Mouse (Mus musculus) kidney, adult 2 months (tissue): ENCODE results near the gene Pik3c2b. TPM values are rescaled to one million over a fixed set of nuclear protein-coding genes. Genes with fewer than 3 reads are reported as not detected.

Experiments
- DNase-seq: peaks from one replicate; pipeline ENCODE4 v3.0.0; 2021
- H3K27ac ChIP-seq: fragments of 200-500 bp; 2 replicates; pipeline ENCODE4 v1.5.1; 2012; ENCODE audit warnings: low read depth, low read length, control low read depth, inconsistent platforms; ENCODE audit not compliant: insufficient read depth
- H3K27me3 ChIP-seq: fragments of 200-500 bp; replicated peaks from 2 replicates; pipeline ENCODE4 v1.6.1; 2012; ENCODE audit warnings: mild to moderate bottlenecking, moderate library complexity, low read length, inconsistent platforms; ENCODE audit not compliant: control insufficient read depth, insufficient read depth
- H3K36me3 ChIP-seq: fragments of 200-500 bp; 2 replicates; pipeline ENCODE4 v1.6.1; 2012; ENCODE audit warnings: mild to moderate bottlenecking, moderate library complexity, low read length, inconsistent platforms; ENCODE audit not compliant: control insufficient read depth, insufficient read depth
- H3K4me1 ChIP-seq: fragments of 200-500 bp; 2 replicates; pipeline ENCODE4 v1.6.1; 2011; ENCODE audit warnings: low read length; ENCODE audit not compliant: control insufficient read depth, insufficient read depth
- H3K4me3 ChIP-seq: fragments of 200-500 bp; 2 replicates; pipeline ENCODE4 v1.5.1; 2011; ENCODE audit warnings: mild to moderate bottlenecking, low read depth, low read length, control low read depth; ENCODE audit not compliant: insufficient read depth
- CTCF ChIP-seq: fragments of 200-500 bp; conservative IDR thresholded peaks from 2 replicates; pipeline ENCODE4 v1.5.1; 2011; ENCODE audit warnings: low read depth, mild to moderate bottlenecking, control low read depth, low read length, moderate library complexity, mixed read lengths; ENCODE audit not compliant: insufficient read depth, insufficient read length
- POLR2A ChIP-seq: fragments of 200-500 bp; IDR thresholded peaks from one replicate; pipeline ENCODE4 v1.6.1; 2011; ENCODE audit warnings: low read depth, low read length, control low read depth
- WGBS: fragments of 180-500 bp; shearing (Covaris S2); methylation state at CpG from one replicate; pipeline ENCODE4 v1.1.7; 2018; 5-methylcytosine and 5-hydroxymethylcytosine counted together
- polyA plus RNA-seq: library from polyadenylated mRNA; depleted of rRNA; stranded (reverse); fragments of >200 nt; gene quantifications from 2 replicates; pipeline ENCODE4 v1.2.3, GENCODE M21; 2012

Gene Pik3c2b
- polyA plus RNA-seq, 1 experiment: 3.6 TPM

DNA sequence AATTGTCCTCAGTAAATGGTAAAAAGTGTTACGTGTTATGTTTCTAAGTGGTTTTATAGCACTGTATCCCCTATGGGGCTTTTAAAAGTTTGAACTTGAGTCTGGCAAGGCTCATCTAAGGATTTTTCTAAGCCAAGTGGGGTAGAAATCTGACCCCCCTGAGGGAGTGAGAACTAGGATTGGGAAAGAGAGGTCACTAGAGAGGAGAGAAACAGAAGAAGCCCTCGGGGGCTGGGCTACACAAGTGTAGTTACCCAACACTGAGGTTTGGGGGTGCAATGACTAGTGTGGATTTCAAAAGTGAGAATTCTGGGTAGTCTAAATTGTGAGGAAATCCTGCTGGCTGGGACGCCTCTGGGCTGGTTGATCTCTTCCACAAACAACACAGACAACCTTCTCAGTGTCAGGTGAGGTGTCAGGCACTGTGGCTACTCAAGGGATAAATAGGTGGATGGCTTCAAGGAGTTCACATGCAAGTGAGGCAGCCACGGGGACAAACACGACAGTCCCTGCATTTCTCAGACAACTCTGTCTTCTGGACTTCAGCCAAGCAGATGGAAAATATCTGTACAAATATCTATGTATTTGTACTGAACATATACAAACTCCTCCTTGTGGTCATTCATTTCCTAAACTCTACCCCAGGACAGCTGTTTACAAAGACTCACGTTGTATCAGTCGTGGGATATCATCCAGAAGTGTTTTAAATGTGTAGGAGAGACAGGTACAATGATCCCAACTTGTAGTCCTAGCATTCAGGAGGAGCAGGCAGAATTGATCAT is 74.7 kb downstream of the Pik3c2b start:
- Histone ChIP-seq H3K4me1 (0 out of 2 replicates have a peak, but pooled peaks cover 5% of the 10 kb centered on the region), H3K4me3 (no peak overlapping the region), H3K36me3 (no peaks in the 10 kb centered on the region), H3K27me3 (no peaks in the 10 kb centered on the region), H3K27ac (no peak overlapping the region)
- DNase-seq: no peak
- no peak for TF ChIP-seq POLR2A
- no peak for TF ChIP-seq CTCF
- WGBS: 63% methylated on average over 7 of the region's 7 CpGs

DNA sequence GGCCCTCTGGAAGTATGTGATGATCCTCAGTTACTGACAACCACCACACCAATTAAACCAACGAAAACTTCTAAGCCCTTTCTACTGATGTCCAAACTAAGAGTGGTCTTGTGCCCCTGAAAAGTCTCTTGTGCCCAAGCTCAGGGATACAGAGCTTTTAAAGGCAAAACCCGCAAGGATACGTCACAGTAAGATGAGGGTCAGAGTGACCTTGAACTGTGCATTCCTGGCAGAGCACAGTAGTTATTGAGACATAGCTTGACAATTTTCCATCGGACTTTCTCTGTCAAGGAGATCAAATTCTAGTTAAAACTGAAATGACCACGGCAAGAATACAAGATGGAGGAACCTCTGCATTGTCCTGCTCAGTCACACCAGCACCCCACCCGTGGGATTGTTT is 75.8 kb downstream of the Pik3c2b start:
- H3K27me3 ChIP-seq: no peaks in the 10 kb centered on the region
- DNase-seq: no peak
- H3K27ac ChIP-seq: no peak overlapping the region
- no peak overlapping the region for H3K4me3 ChIP-seq
- 0 out of 2 replicates have a peak, but pooled peaks cover 5% of the 10 kb centered on the region for H3K4me1 ChIP-seq
- no peaks in the 10 kb centered on the region for H3K36me3 ChIP-seq
- TF ChIP-seq CTCF (no peak), POLR2A (no peak)
- WGBS: 58% methylated on average over 6 of the region's 6 CpGs

DNA sequence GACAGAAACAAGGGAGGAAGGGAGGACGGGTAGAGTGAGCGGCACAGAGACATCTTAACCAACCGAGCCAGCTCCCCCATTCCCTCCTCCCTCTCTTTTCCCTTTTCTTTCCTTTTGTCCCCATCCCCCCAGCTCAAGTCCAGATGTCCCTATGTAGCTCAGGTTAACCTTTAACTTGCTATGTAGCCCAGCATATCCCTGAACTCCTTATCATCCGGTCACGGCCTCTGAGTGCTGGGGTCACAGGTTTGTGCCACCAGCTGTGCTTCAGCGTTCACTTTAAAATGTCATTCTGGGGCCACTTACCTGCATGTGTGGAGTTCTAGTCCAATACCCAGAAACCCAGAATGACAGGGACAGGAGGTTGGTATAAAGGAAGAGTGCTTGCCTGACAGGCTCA is 78.7 kb downstream of the Pik3c2b start:
- TF ChIP-seq POLR2A: no peak
- H3K27ac ChIP-seq: no peak overlapping the region
- H3K27me3 ChIP-seq: no peaks in the 10 kb centered on the region
- WGBS: 55% methylated on average over 6 of the region's 6 CpGs
- H3K4me3 ChIP-seq: no peak overlapping the region
- no peaks in the 10 kb centered on the region for H3K36me3 ChIP-seq
- H3K4me1 ChIP-seq: 0 out of 2 replicates have a peak, but pooled peaks cover 5% of the 10 kb centered on the region
- DNase-seq: peak; percentile 46

DNA sequence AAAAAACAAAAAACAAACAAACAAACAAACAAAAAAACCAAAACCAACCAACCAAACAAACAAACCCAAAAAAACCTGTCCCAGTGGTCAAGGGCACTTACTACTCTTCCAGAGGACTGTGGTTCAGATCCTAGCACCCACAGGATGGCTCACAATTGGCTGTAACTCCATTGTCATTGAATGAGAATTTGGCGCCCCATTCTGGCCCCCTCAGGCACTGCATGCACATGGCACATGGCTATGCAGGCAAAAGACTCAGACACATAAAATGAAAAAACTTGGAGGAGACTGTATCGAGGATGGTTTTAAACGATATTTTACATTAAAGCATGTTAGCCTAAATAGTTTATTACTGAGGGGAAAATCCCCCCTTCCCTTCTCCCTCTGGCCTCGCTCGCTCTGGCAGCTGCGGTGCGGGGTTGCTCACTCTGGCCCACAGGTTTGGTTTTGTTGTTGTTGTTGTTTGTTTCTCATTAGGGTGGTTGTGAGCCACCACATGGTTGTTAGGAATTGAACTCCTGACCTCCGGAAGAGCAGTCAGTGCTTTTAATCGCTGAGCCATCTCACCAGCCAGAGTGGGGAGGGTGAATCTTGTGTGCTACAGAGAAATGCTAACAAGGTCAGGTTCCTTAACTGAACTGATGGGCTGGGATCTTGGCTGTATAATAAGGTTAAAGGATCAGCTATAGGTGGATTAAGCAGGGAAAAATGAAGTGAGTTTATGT is 80.3 kb downstream of the Pik3c2b start:
- TF ChIP-seq CTCF (0 out of 2 replicates have a peak, but pooled peaks have one; percentile 15), POLR2A (no peak)
- Histone ChIP-seq H3K4me3 (no peak overlapping the region), H3K36me3 (no peaks in the 10 kb centered on the region), H3K27me3 (no peaks in the 10 kb centered on the region), H3K4me1 (0 out of 2 replicates have a peak, but pooled peaks cover 5% of the 10 kb centered on the region), H3K27ac (no peak overlapping the region)
- 83% methylated on average over 9 of the region's 9 CpGs for WGBS
- DNase-seq: no peak

DNA sequence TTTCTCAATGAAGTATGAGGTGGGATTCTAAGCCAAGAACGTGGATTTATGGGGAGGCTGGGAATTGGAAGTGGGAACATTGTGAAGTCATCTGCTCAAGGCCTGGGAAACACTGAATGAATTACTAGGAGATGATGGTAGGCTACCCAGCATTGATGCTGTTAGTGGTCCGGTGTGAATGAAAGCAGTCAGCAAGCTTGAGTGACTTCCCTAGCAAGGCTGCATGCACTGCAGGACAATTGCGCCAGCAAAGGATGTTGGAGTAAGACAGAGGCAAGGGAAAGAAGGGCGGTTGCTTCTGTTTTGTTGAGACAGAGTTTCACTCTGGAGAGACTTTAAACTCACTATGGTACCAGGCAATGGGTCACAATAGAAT is 80.9 kb downstream of the Pik3c2b start:
- DNase-seq: no peak
- Histone ChIP-seq H3K27me3 (no peaks in the 10 kb centered on the region), H3K4me1 (0 out of 2 replicates have a peak, but pooled peaks cover 5% of the 10 kb centered on the region), H3K27ac (no peak overlapping the region), H3K4me3 (no peak overlapping the region), H3K36me3 (no peaks in the 10 kb centered on the region)
- TF ChIP-seq POLR2A: no peak
- TF ChIP-seq CTCF: no peak
- WGBS: 70% methylated on average over 4 of the region's 4 CpGs

DNA sequence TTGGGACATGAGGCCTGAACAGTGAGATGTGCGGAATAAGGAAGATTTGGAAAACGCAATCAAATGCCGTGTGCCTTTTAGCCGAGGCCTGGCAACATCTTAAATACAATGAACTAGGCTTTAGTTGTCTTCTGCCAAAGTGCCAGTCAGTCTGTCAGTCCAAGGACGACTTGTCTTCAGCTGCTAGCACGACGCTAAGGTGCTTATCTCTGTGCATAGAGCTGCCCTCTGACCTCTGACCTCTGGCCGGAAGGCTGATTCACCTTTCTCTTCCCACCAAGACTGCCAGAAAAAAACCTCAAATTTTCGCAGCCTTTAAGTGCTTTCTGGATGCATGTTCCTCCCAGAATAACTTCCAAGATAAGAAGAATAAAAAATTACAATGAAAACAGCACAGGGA is 81.9 kb downstream of the Pik3c2b start:
- 68% methylated on average over 9 of the region's 9 CpGs for WGBS
- DNase-seq: no peak
- TF ChIP-seq CTCF (no peak), POLR2A (no peak)

More for the DNA sequence above, 81.9 kb downstream of the Pik3c2b start:
- Histone ChIP-seq H3K27ac (no peak overlapping the region), H3K27me3 (no peaks in the 10 kb centered on the region), H3K4me3 (no peak overlapping the region), H3K36me3 (no peaks in the 10 kb centered on the region), H3K4me1 (0 out of 2 replicates have a peak, but pooled peaks cover 5% of the 10 kb centered on the region)
